Mouse (Mus musculus) left cerebral cortex, adult 9 months (tissue): ENCODE measurements around the gene Elavl4.

Experiments used
- DNase-seq, 2 experiments: peaks; one replicate each; pipeline ENCODE4 v3.0.0; 2022; ENCODE audit warnings: low spot score in 2 of 2

Elavl4 gene

GRCm38 (mm10) chr4:110266804-110267575 lies 84.7 kb downstream of the Elavl4 start:
- DNase-seq: no peak

- no peak for DNase-seq
Measured at GRCm38 (mm10) chr4:110264345-110264943, 87.3 kb downstream of the Elavl4 start.

DNA sequence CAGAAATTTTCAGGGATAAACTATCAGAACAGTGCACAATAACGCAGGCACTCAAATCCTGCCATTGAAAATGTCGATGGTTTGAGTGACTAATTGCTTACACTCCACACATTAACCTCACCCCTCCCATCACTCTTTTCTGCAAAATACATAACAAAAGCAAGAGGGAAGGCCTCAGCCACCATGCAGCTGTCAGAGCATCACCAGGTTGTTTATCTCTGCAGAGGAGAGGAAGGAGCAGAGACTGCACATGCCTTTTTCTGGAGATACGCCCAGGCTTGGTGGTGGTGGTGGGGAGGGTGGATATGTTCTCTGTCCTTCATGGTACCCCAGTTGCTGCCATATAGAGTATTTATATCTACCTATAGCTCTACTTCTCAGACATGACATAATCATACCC lies 94.3 kb downstream of the Elavl4 start:
- DNase-seq: no peak

DNA sequence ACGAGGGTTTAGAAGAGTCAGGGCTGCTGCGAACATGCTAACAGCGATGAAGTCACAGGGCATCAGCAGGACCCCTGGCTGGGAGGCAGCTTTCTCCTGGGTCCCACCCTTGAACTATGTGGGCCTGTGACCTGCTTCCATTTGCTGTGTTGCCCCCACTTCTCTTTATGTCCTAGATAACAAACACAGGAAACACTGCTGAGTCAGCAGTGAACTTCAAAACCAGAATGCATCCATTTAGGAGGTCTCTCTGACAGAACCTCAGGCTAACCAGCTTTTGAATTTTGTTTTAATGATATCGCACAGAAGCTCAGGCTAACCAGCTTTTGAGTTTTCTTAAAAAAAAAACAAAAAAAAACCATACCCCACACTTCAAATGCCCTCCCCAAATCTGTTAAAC lies 96.1 kb downstream of the Elavl4 start:
- DNase-seq: no peak

DNA sequence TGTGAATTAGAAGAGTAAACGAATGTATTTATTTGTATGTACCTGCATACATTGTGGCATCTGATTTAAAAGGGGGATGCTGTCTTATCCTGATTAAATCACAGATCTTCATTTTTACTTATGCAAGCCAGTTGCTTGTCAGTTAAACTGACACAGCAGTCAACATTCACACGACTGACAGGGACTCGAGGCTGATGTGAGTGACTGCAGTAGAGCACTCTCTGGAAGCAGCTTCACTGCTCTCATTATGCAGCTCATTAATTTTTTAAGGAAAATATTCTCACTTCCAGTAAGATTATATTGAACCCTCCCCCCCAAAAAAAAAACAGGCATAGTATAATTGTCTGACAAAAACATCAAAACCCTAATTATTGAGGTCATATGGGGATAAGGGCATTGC lies 101.7 kb downstream of the Elavl4 start:
- no peak for DNase-seq

DNA sequence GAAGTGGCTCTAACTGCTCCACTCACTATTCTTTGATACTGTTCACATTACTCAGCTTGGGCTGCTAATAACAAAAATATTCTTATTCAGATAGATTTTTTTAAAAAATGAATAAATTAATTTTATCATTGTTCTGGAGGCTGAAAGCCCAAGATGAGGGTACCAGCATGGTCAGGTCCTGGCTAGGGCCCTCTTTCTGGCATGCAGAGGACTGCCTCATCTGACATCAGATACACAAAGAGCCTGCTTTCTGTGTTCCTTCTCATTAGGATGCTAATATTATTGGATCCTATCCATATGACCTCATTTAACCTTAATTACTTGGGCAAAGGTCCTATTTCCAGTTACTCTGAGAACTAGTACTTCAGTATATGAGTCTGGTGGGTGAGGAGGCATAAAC lies 108.8 kb downstream of the Elavl4 start:
- DNase-seq: no peak

GRCm38 (mm10) chr4:110234554-110234953 lies 117.2 kb downstream of the Elavl4 start:
- DNase-seq: no peak

DNA sequence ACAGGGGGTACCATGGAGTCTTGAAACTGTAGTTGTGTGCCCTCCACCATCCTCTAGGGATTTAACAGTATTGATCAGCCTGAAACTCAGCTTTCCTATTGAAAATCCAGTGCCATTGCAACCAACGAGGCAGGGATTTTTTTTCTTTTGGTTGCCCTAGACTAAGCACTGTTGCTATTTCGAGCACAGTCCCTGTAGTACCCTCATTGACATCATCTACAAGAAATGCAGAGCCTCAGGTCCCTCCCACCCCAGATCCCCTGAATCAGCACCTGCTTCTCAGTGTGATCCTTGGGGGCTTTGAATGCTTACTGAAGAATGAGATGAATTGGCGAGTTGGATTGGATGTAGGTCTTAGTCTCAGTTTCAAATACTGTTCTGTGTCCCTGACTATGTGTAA lies 119.4 kb downstream of the Elavl4 start:
- DNase-seq: no peak

- no peak for DNase-seq
Measured at GRCm38 (mm10) chr4:110231799-110232198, 119.9 kb downstream of the Elavl4 start.

DNA sequence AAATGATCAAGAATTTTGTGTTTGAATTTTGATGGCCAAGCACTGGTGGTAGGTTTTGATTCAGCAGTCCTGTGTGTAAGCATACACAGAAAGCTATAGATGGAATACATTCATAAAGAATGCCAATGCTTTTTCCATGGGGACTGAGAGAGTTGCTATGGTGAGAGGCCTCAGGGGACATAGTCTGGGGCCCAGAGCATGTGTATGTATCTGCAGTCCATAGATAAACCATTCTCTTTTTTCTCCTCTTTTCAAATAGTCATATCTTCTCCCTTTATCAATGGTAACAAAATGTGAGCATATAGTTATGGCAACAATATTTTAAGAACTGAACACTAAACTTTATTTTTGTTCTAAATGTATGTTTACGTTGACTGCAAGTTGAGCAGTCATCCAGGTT lies 122.1 kb downstream of the Elavl4 start:
- DNase-seq: no peak

DNA sequence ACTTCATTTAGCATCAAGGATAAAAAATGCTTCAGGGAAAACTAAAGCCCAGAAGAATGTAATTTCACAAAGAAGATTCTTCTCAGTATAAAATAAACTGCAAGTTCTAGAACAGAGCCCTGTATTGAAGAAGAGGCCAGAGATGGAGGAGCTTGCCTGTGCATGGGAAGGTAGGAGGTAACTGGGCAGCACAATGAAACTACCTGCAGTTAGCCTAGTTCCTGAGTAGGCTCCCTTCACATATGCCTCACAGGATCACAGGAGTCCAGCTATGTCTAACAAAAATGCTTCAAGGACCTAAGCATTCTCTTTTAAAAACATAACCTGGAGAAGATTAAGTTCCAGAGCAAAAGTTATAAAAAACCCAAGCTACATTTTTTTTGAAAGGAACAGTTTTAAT lies 122.5 kb downstream of the Elavl4 start:
- DNase-seq: no peak

DNA sequence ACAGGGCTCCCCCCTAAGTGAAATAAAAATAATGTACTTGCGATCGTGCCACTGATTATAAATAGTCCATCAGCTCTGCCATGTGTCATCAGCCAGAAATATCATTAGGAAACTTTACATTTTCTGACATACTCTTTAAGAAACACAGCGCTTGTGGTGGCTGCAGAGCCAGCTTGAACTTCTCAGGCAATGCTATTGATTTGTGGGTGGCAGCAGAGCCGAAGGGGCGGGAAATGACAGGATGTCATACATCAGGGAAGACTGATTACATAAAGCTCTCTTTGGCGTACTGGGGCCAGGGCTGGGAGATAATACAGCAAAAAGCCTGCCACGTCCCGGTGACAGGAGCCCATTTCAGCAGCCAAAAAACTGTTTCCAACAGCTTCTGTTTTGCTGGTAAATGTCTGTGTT lies 124.1 kb downstream of the Elavl4 start:
- DNase-seq: peak; percentile 46 to 52

DNA sequence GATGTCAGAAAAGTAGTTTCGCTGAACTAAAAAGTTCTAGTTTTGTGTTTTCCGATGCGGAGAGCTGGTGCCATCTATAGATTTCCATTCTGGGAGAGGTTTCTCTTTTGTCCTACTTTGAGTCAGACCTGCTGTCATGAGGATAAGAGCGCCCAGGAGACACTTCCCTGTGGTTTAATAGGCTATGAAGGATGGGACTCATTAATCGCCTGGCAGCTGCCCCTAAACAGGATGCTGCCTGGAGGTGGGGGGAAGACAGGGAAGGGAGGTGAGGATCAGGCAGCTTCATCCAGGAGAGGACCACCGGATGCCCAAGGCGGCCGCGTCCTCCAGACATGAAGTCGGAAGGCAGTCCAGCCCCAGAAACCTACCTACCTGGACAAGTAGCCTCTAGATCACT lies 126.2 kb downstream of the Elavl4 start:
- DNase-seq: no peak

DNA sequence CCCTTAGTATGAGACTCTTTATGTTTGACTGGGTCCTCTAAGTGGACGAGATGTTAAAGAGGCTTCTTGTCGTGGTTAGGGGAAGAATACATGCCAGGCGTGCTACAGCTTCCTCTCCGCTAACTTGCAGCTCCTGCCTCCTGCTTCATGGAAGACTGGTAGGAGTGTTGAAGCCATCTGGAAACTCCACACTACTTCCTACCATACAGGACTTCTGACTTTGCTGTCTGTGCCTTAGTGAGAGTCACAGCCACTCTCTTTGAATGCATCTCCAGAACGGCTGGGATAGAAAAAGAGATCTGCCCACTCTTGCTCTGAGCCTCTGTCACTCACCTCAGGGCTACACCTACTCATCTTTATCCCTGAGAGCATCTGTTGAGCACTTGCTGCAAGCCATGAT lies 132.9 kb downstream of the Elavl4 start:
- DNase-seq: peak; percentile 51 to 59

GRCm38 (mm10) chr4:110217553-110217952 lies 134.2 kb downstream of the Elavl4 start:
- no peak for DNase-seq

DNA sequence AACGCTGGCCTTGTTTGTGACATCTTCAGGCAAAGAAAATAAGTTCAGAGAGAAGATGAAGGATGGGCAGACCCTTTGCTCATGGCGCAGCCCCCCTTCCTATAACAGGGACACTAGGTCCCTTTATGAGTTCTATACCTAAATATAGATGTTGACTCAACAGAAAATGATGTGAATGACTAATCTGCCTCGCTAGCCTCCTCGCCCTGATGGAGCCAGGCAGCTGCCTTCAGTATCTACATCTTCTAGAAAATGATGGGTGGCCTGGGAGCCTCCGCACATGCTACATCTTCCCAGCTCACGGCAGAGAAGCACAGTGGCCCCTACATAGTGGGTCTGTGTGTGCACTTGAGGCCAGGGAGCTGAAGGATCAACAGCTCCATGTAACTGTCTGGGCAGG lies 137.2 kb downstream of the Elavl4 start:
- no peak for DNase-seq

DNA sequence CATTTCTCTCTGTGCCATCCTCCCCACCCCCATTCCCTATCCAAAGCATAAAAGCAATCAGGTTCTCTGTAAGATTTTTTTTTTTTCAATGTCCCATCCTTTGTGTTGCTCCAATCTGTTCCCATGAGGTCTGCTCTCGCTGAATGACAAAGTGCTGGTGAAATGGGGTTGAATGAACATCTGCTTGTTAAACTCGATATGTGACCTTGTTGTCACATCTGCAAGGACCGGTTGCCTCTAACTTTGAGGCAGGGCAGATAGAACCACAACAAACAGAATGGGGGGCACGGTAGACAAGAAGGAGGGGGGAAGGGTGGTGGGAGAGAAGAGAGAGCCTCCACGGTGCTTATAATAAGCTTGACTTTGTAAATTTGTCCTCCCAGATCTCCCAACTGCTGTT lies 138.0 kb downstream of the Elavl4 start:
- no peak for DNase-seq

GRCm38 (mm10) chr4:110210246-110210645 lies 141.5 kb downstream of the Elavl4 start:
- no peak for DNase-seq

DNA sequence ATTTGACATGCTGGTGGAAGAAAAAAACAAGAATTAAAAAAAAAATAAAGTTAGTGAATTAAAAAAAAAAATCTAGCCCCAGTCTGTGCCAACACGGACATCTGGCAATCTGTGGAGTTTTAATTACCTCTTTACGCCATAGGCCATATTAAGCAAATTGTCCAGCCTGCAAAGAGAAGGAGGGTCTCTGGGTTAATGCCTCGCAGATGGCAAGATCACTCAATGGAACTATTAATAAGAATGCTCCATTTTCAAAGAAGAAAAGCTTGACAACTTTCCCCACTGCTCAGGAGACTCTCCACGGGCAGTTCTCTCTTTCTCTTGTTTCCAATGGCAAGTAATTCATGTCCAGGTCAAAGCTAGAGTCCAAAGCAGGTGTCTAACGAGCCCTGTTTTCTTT lies 142.1 kb downstream of the Elavl4 start:
- DNase-seq: no peak

DNA sequence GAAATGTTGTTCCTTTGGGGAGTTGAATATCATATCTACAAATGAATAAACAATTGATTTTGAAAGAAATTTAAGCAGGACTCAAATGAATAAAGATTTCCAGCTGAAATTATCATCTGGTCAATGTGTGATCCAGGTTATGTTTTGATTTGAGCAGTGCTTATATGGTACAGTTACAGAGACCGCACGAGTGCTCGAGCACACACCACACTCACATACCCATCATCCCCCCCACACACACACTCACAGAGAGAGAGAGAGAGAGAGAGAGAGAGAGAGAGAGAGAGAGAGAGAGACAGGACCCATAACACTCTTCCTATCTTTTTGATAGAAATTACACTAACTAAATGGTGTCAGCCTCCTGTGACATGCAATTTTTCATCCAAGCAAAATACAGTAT lies 150.0 kb downstream of the Elavl4 start:
- no peak for DNase-seq

DNA sequence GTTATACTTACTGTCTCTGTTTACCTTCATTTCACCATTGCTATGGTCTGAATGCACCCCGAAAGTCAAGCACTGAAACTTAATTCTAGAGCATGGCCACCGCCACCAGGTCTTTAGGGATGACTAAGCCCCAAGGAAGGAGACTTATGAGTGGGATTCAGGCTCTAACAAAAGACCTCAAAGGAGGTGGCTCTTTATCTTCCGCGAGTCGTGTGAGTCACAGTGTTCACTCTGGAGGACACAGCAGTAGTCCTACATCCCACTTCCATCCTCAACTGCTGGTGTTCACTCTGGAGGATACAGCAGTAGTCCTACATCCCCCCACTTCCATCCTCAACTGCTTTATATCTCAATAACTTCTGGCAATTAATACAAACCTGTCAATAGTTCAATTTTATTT lies 151.8 kb downstream of the Elavl4 start:
- no peak for DNase-seq

- no peak for DNase-seq
Measured at GRCm38 (mm10) chr4:110198600-110198999, 153.1 kb downstream of the Elavl4 start.

DNA sequence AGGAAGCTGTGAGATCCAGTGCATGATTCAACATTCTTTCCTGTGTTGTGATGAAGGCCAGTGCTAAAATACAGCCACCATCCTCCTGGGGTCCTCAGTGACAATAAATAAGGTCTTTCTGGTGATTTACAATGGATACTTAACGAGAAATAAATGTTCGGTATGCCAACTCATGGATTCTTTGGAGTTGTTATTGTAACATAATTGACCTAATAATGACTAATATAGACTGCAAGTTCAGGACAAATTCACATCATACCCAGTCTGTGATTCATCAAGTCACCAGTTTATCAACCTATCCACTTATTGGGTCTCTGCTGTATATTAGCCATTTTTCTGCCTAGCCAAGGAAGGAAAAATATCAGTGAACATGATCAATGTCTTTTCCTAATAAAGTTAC lies 174.4 kb downstream of the Elavl4 start:
- DNase-seq: no peak

DNA sequence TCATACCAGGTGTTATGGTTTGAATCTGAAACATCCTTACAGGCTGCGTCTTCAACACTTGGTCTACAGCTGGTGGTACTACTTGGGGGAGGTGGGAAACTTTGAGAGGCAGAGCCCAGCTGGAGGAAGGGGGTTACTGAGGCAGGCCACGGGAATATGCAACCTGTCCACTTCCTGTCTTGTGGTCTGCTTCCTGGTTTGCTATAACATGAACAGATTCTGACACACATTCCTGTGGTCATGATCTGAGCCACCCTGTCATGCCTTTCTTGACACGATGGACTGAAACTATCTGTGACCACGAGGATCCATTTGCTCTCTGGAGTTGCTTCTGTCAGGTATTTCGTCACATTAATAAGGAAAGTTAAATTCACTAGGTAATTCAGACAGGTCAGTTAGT lies 179.7 kb downstream of the Elavl4 start:
- DNase-seq: no peak
